Mouse (Mus musculus) CH12.LX (cell line): Measurements from ENCODE around the gene Slc3a1. TPM values are rescaled to one million over a fixed set of nuclear protein-coding genes. Genes with fewer than 3 reads are reported as not detected.

ENCODE experiments used
- DNase-seq: peaks from one replicate; pipeline ENCODE4 v3.0.0-alpha.2; 2013; ENCODE audit errors: extremely low read depth
- H3K27ac ChIP-seq: 2 replicates; pipeline ENCODE4 v1.5.1; 2012; ENCODE audit warnings: low read depth, mild to moderate bottlenecking, control low read depth, moderate library complexity; ENCODE audit not compliant: insufficient read depth
- H3K27me3 ChIP-seq: replicated peaks from 2 replicates; pipeline ENCODE3; 2012; ENCODE audit warnings: inconsistent platforms
- H3K36me3 ChIP-seq, 2 experiments: replicated peaks in 1 of 2; 2 replicates each; pipeline versions ENCODE3 to v1.6.1; 2012; ENCODE audit warnings: inconsistent platforms in 1 of 2, low read length in 1 of 2, mild to moderate bottlenecking in 1 of 2, mixed read lengths in 1 of 2, moderate library complexity in 1 of 2; ENCODE audit not compliant: control insufficient read depth in 1 of 2, insufficient read depth in 1 of 2
- H3K4me1 ChIP-seq, 2 experiments: 2 replicates each; pipeline ENCODE4 v1.6.1; 2012; ENCODE audit warnings: inconsistent platforms in 1 of 2, moderate library complexity in 1 of 2; ENCODE audit not compliant: insufficient read depth in 2 of 2, control insufficient read depth in 1 of 2
- H3K4me2 ChIP-seq: 2 replicates; pipeline ENCODE4 v1.6.1; 2012; ENCODE audit warnings: low read depth, mild to moderate bottlenecking, control low read depth; ENCODE audit not compliant: poor library complexity, insufficient read depth, severe bottlenecking
- H3K4me3 ChIP-seq, 3 experiments: fragments of 150-350 bp in 1 of 3; sonication (generic) in 1 of 3; replicated peaks in 1 of 3; 2 replicates each; pipeline versions ENCODE3 to v1.5.1; 2011 to 2012; ENCODE audit warnings: low read depth in 2 of 3, low read length in 2 of 3, mild to moderate bottlenecking in 2 of 3, moderate library complexity in 2 of 3, control low read depth in 1 of 3, improper control_type of control experiment in 1 of 3, inconsistent platforms in 1 of 3, mixed read lengths in 1 of 3; ENCODE audit not compliant: poor library complexity in 1 of 3
- H3K79me2 ChIP-seq: replicated peaks from 2 replicates; pipeline ENCODE4 v1.6.1; 2012; ENCODE audit warnings: mild to moderate bottlenecking, moderate library complexity; ENCODE audit not compliant: control insufficient read depth, poor library complexity, insufficient read depth, severe bottlenecking; ENCODE audit errors: extremely low read depth
- H3K9ac ChIP-seq: 2 replicates; pipeline ENCODE4 v1.6.1; 2012; ENCODE audit warnings: low read depth, mild to moderate bottlenecking, control low read depth, moderate library complexity; ENCODE audit not compliant: insufficient read depth
- H3K9me3 ChIP-seq: replicated peaks from 2 replicates; pipeline ENCODE3; 2012; ENCODE audit warnings: low read length, inconsistent platforms, mixed read lengths
- BHLHE40 ChIP-seq: IDR thresholded peaks from 2 replicates; pipeline ENCODE4 v1.6.1; 2011; ENCODE audit warnings: mild to moderate bottlenecking, low read depth, low read length, improper control_type of control experiment
- CHD1 ChIP-seq: IDR thresholded peaks from 2 replicates; pipeline ENCODE4 v1.6.1; 2012; ENCODE audit warnings: low read depth, low read length, improper control_type of control experiment, inconsistent platforms
- E2F4 ChIP-seq: IDR thresholded peaks from 2 replicates; pipeline ENCODE4 v1.6.1; 2011; ENCODE audit warnings: low read depth, low read length, improper control_type of control experiment; ENCODE audit not compliant: insufficient replicate concordance
- EP300 ChIP-seq: IDR thresholded peaks from 2 replicates; pipeline ENCODE4 v1.6.1; 2011; ENCODE audit warnings: low read length, improper control_type of control experiment
- JUN ChIP-seq: IDR thresholded peaks from 2 replicates; pipeline ENCODE4 v1.6.1; 2011; ENCODE audit warnings: low read depth, mild to moderate bottlenecking, low read length, improper control_type of control experiment, moderate library complexity; ENCODE audit not compliant: insufficient read depth
- KAT2A ChIP-seq: IDR thresholded peaks from 2 replicates; pipeline ENCODE4 v1.6.1; 2012; ENCODE audit warnings: low read length, improper control_type of control experiment, inconsistent platforms; ENCODE audit not compliant: insufficient replicate concordance
- MAFK ChIP-seq: IDR thresholded peaks from 2 replicates; pipeline ENCODE4 v1.6.1; 2011; ENCODE audit warnings: low read length, improper control_type of control experiment; ENCODE audit not compliant: insufficient replicate concordance
- MAX ChIP-seq: IDR thresholded peaks from 2 replicates; pipeline ENCODE4 v1.6.1; 2011; ENCODE audit warnings: low read length, improper control_type of control experiment
- MAZ ChIP-seq: IDR thresholded peaks from 2 replicates; pipeline ENCODE4 v1.6.1; 2012; ENCODE audit warnings: low read depth, mild to moderate bottlenecking, inconsistent platforms, low read length, improper control_type of control experiment, moderate library complexity
- MEF2A ChIP-seq: IDR thresholded peaks from 2 replicates; pipeline ENCODE4 v1.6.1; 2014; ENCODE audit warnings: low read depth, mild to moderate bottlenecking, inconsistent platforms, low read length, improper control_type of control experiment, borderline replicate concordance
- NELFE ChIP-seq: IDR thresholded peaks from 2 replicates; pipeline ENCODE4 v1.6.1; 2011; ENCODE audit warnings: low read depth, low read length, improper control_type of control experiment
- PAX5 ChIP-seq: IDR thresholded peaks from 2 replicates; pipeline ENCODE4 v1.6.1; 2012; ENCODE audit warnings: low read length, inconsistent platforms, mixed read lengths
- SIN3A ChIP-seq: IDR thresholded peaks from 2 replicates; pipeline ENCODE4 v1.6.1; 2012; ENCODE audit warnings: low read length, improper control_type of control experiment, inconsistent platforms
- SMC3 ChIP-seq: IDR thresholded peaks from 2 replicates; pipeline ENCODE4 v1.6.1; 2011; ENCODE audit warnings: low read depth, low read length, improper control_type of control experiment
- TCF12 ChIP-seq: IDR thresholded peaks from 2 replicates; pipeline ENCODE4 v1.6.1; 2014; ENCODE audit warnings: low read depth, mild to moderate bottlenecking, inconsistent platforms, low read length, improper control_type of control experiment
- UBTF ChIP-seq: IDR thresholded peaks from 2 replicates; pipeline ENCODE4 v1.6.1; 2012; ENCODE audit warnings: low read depth, mild to moderate bottlenecking, inconsistent platforms, low read length, improper control_type of control experiment, moderate library complexity
- USF1 ChIP-seq: IDR thresholded peaks from 2 replicates; pipeline ENCODE4 v1.6.1; 2014; ENCODE audit warnings: low read depth, mild to moderate bottlenecking, inconsistent platforms, low read length, improper control_type of control experiment
- USF2 ChIP-seq: conservative IDR thresholded peaks from 2 replicates; pipeline ENCODE4 v1.6.1; 2011; ENCODE audit warnings: low read depth, low read length, improper control_type of control experiment
- ZC3H11A ChIP-seq: IDR thresholded peaks from 2 replicates; pipeline ENCODE4 v1.6.1; 2012; ENCODE audit warnings: low read depth, mild to moderate bottlenecking, inconsistent platforms, low read length, improper control_type of control experiment
- ZMIZ1 ChIP-seq: IDR thresholded peaks from 2 replicates; pipeline ENCODE4 v1.6.1; 2012; ENCODE audit warnings: low read depth, mild to moderate bottlenecking, inconsistent platforms, low read length, improper control_type of control experiment
- ZNF384 ChIP-seq: IDR thresholded peaks from 2 replicates; pipeline ENCODE4 v1.6.1; 2012; ENCODE audit warnings: low read depth, low read length, improper control_type of control experiment, inconsistent platforms
- dilution Hi-C: fragments of 300-500 bp; cut with MboI; formaldehyde crosslinking; loops from 2 replicates; pipeline ENCODE4 v1.14.3; 2020; ENCODE audit warnings: low sequenced_read_pairs; ENCODE audit not compliant: extremely low pct_unique_long_range_greater_than_20kb, extremely low pct_ligation_motif_present
- in situ Hi-C: fragments of 300-500 bp; cut with MboI; formaldehyde crosslinking; loops from 3 replicates; pipeline ENCODE4 v1.14.3; 2019; ENCODE audit warnings: low sequenced_read_pairs, low pct_ligation_motif_present, low pct_unique_long_range_greater_than_20kb, mixed read lengths
- polyA plus RNA-seq: library from polyadenylated mRNA; unstranded; fragments of >175 nt; gene quantifications from 2 replicates; pipeline ENCODE4 v1.2.1, GENCODE M21; 2012; ENCODE audit warnings: low read depth; ENCODE audit not compliant: insufficient read length
- total RNA-seq, 2 experiments: library from RNA; depleted of rRNA; stranded (reverse); fragments of 300-350 nt in 1 of 2; fragments of >200 nt in 1 of 2; gene quantifications; 2 replicates each; pipeline ENCODE4 v1.2.3; 2012 to 2014

Slc3a1 gene
- total and polyA plus RNA-seq, 3 experiments, result 0.04 TPM; not detected in 2

DNA sequence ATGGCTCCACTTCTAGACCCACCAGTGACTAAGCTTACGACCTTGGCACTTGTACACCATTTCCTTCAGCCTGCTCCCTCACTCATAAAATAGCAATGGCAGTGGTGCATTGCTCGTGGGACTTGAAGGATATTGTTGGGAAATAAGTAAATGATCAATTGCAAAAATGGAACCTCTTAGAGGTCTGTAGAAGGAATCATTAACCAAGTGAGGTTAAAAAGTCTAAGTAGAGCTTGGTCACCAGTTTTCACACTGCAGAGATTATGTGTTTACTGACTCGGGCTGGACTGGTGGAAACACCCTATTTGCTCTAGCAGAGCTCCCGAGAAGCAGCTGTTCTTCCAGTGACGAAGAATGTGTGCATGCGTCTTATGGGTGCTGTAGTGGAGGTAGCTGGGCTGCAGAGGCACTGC, 15.2 kb downstream of the Slc3a1 start:
- dilution Hi-C loops (no loop called here), in situ Hi-C loops (no loop called here)
- H3K36me3 ChIP-seq, result no peaks in the 10 kb centered on the region
- H3K27me3 ChIP-seq, result no peaks in the 10 kb centered on the region
- H3K27ac ChIP-seq, result no peak overlapping the region
- no peaks in the 10 kb centered on the region for H3K79me2 ChIP-seq
- TF ChIP-seq KAT2A (no peak), SMC3 (no peak), TCF12 (no peak), JUN (no peak)
- DNase-seq, result no peak
- no peak overlapping the region for H3K4me2 ChIP-seq
- peaks cover 0 to 2% of the 10 kb centered on the region in 2 experiments; a peak in 1 of 4 replicates for H3K4me1 ChIP-seq
- H3K9ac ChIP-seq, result no peak overlapping the region
- H3K9me3 ChIP-seq, result no peaks in the 10 kb centered on the region
- no peak overlapping the region for H3K4me3 ChIP-seq

DNA sequence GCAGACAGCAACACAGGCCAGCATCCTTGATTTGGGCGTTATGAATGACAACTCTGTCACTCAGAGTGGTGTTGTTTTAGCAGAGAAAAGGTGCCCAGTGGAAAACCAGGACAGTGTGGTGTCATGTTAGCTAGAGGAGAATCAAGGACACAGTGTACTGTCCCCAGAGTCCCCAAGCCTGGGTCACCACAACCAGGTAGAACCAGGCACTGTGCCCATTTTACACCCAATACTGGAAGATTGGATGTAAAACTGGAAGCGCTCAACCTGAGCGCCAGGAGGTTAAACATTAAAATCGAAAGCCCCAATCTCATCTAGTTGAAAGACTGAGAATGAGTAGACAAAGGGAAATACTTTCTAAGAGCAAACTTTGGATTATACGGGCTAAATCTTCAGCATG, 16.3 kb downstream of the Slc3a1 start:
- Histone ChIP-seq H3K4me3 (no peak overlapping the region), H3K9me3 (no peaks in the 10 kb centered on the region), H3K27me3 (no peaks in the 10 kb centered on the region), H3K9ac (no peak overlapping the region), H3K4me2 (no peak overlapping the region), H3K27ac (no peak overlapping the region), H3K4me1 (peaks cover 0 to 2% of the 10 kb centered on the region in 2 experiments; a peak in 1 of 4 replicates), H3K36me3 (no peaks in the 10 kb centered on the region), H3K79me2 (no peaks in the 10 kb centered on the region)
- TF ChIP-seq USF2, result no peak
- TF ChIP-seq ZMIZ1, result no peak
- TF ChIP-seq PAX5, result no peak
- no peak for TF ChIP-seq USF1
- no peak for TF ChIP-seq MEF2A
- TF ChIP-seq MAZ, result no peak
- no peak for TF ChIP-seq SMC3
- TF ChIP-seq CHD1, result no peak
- no peak for TF ChIP-seq BHLHE40
- TF ChIP-seq TCF12, result no peak
- no peak for TF ChIP-seq E2F4
- no peak for TF ChIP-seq MAFK
- TF ChIP-seq NELFE, result no peak
- TF ChIP-seq MAX, result no peak
- TF ChIP-seq UBTF, result no peak
- TF ChIP-seq ZNF384, result no peak
- TF ChIP-seq SIN3A, result no peak
- no peak for TF ChIP-seq EP300
- no peak for TF ChIP-seq ZC3H11A
- in situ Hi-C loops, result no loop called here
- DNase-seq, result no peak
- dilution Hi-C loops, result no loop called here
